Mouse (Mus musculus) ES-Bruce4 (cell line): ENCODE results near the gene Cd300e.

ENCODE experiments used
- CTCF ChIP-seq: IDR thresholded peaks from one replicate; pipeline ENCODE4 v1.8.1; 2011; ENCODE audit warnings: low read depth, low read length
- EP300 ChIP-seq: IDR thresholded peaks from 2 replicates; pipeline ENCODE4 v1.6.1; 2011; ENCODE audit warnings: low read depth, low read length; ENCODE audit not compliant: insufficient read depth

- TF ChIP-seq CTCF (no peak), EP300 (0 out of 2 replicates have a peak, but pooled peaks have one; percentile 2)
Observed at GRCm38 (mm10) chr11:115102116-115102515, 40.1 kb upstream of the Cd300e start.
